Mouse (Mus musculus) cerebellum, adult 9-10 months (tissue): ENCODE results near the gene Dnase1l2.
A peak's percentile ranks its signal among the peaks of the same experiment; 100 is the strongest.

Experiments
- DNase-seq: peaks from one replicate; pipeline ENCODE4 v3.0.0; 2022

Dnase1l2 gene

DNA sequence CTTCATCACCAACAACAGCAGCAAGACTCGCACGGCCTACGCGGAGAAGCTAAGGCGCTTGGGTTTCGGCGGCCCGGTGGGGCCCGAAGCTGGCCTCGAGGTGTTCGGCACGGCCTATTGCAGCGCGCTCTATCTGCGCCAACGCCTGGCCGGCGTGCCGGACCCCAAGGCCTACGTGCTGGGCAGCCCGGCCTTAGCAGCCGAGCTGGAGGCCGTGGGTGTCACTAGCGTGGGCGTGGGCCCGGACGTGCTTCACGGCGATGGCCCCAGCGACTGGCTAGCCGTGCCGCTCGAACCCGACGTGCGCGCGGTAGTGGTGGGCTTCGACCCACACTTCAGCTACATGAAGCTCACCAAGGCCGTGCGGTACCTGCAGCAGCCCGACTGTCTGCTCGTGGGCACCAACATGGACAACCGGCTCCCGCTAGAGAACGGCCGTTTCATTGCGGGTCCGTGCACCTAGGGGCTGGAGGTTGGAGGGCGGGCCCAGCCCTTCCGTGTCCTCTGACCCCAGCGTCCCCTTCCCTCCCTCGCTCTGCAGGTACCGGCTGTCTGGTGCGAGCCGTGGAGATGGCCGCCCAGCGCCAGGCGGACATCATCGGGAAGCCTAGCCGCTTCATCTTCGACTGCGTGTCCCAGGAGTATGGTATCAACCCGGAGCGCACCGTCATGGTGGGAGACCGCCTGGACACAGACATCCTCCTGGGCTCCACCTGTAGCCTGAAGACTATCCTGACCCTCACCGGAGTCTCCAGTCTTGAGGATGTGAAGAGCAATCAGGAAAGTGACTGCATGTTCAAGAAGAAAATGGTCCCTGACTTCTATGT is 28.0 kb upstream of the Dnase1l2 start:
- DNase-seq: peak; percentile 54

DNA sequence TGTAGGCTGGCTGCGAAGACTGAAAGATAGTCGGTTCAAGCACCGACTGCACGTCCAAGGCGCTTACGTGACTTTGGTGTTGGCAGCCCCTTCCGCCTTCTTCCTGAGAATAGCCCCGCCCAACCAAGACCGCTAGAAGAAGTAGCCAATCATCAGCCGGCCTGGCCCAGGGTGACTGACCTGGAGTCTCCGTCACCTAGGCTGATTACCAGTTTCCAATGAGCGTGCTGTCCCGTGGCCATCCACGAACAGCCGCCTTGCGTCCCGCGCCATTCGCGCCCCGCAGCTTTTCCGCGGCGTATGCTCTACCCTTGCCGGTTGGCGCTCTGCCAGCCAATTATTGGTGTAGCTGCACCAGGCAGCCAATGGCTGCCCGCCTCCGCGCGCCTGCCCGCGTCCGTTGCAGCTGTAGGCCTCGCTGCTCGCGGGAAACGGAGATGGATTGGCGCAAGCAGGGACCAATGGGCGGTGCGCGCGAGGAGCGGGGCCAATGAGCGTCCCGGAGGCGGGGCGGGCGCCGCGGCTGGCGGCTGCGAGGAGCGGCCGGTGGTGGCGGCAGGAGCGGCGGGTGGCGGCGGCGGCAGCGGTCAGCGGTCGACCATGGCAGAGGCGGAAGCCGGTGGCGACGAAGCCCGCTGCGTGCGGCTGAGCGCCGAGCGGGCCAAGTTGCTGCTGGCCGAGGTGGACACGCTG is 27.2 kb upstream of the Dnase1l2 start, which contains the start of the genes E4f1 and Pgp:
E4f1 (minus strand) TSS at position 404 of the 693 bp plus-strand sequence.
Pgp (plus strand) TSS at position 483 of the 693 bp plus-strand sequence.
- peak; percentile 99 for DNase-seq

DNA sequence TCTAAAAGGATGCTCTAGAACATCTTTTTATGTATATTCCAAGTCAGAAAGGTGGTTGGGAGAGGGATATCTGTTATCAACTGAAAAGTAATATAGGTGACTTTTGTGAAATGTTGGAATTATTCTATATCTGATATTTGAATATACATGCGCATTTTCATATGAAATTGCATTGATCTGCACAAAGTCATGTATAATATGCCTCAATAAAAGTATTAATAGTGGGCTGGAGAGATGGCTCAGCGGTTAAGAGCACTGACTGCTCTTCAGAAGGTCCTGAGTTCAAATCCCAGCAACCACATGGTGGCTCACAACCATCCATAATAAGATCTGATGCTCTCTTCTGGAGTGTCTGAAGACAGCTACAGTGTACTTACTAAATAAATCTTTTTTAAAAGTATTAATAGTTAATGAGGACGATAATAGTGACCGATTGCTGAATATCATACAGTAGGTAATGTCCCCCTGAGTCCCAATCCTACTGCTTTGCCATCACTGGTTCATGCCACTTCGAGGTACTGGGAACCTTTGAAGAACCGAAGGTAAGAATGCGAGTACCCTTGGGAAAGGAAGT is 26.5 kb upstream of the Dnase1l2 start:
- no peak for DNase-seq

DNA sequence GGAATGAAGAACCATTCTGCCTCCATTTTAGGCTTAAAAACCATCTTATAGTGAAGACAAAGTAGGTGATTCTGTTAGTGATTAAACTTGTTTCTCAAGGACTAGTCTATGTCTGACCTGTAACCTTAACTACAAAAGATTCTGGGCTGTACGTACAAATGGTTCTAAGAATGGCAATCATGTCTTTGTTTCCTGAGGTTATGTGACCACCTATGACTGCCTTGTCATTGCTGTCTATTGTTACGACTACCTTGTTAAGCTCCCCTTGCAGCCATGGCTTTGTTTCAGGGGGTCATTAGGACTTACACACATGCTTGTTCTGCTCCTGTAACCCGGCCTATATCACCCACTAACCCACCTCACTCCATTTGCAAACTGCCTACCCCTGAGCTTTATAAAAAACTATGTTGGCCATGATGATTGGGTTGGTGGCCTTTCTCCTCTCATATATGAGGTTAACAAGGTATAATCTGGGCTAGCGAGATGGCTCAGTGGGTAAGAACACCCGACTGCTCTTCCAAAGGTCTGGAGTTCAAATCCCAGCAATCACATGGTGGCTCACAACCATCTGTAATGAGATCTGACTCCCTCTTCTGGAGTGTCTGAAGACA is 25.8 kb upstream of the Dnase1l2 start:
- DNase-seq: peak; percentile 63

DNA sequence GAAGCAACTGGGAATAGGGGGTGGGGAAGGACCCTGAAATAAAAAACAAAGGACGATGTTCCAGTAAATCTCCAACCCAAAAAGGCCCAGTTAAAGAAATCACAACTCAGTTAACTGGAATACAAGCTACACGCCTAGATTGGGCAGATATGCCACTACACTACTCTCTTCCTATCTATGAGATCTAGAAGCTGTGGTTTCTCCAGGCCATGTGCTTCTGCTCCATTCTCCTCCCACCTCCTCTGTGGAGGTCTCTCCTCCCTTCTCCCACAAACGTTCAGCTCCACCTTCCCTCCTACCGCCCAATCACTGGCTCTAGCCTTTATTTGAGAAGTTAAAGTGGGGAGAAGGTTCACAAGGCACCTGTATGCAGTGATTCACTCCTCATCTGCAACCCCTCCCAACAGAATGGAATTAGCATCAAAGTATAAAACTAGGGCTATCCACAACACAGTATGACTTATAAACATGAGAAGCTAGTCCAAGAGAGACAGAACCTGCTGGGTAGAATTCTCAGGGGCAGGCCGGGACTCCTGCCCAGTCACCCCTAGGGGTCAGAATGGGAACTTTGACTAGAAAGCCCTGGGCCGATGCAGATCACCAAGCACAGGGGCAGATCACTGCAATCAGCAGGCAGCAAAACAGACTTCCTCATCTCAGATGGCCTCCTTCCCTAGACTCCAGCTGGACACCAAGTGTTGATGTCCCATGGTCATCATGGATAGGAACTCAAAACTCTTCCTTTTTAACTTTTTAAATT is 20.6 kb upstream of the Dnase1l2 start:
- no peak for DNase-seq

DNA sequence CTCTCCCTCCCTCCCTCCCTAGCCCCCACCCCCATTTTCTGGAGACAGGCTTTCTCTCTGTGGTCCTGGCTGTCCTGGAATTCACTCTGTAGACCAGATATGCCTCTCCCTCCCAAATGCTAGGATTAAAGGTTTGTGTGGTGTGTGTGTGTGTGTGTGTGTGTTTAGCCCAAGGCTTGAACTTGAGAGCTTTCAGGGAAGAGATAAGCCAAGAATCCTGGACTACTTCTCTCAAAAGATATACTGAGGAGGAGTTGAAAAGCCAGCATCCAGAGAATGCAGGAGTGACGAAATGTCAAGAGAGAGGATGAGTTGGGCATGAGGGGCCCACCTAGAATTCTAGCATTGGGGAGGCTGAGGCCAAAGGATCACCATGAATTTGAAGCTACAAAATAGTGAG is 20.0 kb upstream of the Dnase1l2 start:
- DNase-seq: no peak

DNA sequence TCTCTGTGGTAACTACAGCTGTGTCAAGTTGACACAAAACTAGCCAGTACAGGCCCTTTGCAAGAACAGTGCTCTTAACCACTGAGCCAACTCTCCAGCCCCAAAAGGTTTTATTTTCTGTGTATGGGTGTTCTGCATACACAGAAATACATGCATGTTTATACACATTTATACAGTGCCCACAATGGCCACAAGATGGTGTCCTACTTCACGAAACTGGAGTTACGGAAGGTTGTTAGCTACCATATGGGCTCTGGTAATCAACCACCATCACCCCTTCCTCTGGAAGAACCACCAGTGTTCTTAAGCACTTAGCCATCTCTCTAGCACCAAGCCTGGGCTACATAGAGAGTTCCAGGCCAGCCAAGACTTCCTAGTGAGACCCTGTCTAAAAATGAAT is 18.7 kb upstream of the Dnase1l2 start:
- no peak for DNase-seq

DNA sequence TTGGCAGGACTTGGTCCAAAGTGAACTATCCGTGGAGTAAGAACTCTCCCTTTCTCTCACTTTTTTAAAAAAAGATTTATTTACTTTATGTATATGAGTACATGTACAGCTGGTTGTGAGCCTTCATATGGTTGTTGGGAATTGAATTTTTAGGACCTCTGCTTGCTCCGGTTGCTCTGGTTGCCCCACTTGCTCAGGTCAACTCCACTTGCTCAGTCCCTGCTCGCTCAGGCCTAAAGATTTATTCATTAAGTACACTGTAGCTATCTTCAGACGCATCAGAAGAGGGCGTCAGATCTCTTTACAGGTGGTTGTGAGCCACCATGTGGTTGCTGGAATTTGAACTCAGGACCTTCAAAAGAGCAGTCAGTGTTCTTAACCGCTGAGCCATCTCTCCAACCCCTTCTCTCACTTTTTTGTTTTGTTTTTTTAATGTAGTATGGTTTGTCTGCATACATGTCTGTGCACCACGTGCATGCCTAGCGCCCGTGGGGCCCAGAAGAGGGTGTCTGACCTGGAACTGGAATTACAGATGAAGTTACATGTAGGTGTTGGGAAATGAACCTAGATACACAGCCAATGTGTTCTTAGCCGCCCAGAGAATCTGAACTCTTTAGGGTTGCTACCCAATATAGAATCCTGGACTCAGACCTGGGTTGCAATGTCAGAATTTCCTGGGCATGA is 12.8 kb upstream of the Dnase1l2 start:
- peak; percentile 62 for DNase-seq

DNA sequence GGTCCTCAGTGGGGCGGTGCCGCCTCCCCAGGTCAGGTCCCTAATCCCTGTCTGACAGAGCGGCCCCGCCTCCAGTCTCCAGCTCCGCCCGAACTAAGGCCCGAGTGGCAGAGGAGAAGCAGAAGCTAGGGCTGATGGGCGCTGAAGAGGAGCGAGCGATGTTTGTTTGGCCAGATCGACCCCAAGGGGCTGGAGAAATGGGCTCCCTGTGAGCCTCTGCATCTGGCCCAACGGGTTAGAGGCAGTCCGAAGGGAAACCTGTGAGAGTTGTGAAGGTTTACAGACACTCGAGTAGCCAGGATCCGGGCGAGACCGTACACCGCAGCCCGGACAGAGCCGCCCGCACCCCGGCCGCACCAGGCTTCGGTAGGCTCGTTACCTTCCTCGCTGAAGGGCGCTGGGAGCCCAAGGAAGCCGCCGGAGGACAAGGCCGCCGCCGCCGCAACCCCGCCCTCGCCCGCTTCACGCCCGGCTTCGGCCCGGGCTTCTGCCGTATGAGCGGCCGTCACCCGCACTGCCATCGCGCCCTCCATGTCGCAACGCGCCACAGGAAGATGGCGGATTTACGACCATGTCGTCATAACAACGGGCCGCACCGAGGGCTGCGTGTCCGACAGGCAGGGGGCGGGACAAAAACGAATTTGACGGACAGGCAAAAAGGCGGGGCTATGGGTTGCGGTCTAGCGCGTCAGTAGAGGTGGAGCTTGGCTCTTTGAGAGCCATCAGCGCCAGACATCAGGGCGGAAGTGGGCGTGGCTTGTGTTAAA is 12.0 kb upstream of the Dnase1l2 start:
- DNase-seq: peak; percentile 99

DNA sequence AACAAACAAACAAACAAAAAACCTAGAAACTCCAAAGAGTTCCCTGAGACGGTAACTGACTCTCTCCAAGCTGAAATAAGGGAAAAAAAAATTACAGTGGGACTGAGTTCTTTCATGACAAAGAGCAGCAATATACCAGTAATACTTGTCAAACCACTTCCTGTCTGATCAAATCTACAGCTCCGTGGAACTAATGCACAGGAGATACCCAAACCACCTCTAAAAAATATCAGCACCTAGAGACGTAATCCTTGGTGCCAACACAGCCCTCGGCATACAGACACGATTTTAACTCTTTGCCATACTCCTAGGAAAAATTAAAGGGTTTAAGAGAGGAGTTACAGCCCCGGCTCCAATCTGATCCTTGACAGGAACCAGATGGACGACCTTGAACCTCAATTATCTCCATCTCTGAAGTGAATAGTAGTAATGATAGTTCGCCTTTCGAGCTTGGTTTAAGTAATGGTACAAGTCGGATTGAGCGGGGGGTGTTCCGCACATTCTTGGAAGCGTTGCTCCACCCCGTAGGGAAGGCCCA is 11.4 kb upstream of the Dnase1l2 start:
- no peak for DNase-seq

DNA sequence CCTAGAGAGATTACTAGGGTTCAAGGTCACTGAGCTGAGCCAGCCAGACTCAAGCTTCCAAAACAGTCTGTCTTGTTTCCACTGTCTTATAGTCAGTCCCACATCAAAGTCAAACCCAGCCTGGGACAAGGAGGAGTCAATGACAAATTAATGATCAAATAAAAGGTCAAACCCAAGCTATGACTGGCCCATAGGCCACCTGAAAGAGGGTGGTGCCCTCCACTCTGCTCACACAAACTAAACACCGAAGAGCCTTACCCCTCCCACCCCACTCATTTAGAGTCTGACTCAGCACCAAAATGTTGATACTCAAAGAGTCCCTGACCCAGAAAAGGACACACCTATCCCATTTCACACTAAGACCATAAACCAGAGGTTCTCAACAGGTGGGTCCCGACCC is 10.5 kb upstream of the Dnase1l2 start:
- no peak for DNase-seq

DNA sequence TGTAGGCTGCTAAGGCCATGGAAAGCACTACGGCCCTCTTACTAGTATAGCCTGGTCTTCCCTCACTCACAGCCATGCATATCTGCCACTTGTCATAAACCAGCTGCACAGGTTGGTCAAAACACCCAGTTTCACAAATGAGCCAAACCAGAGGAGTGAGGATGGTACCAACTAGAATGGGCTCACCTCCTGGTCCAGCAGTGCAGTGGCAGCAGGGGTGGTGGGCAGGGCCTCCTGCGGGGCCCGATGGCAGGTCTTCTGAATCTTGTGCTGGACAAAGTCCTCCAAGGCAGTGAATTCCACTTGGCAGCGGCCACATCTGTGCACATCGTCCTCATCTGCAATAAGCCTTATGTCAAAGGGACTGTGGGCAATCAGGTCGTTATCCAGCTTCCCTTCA is 8.3 kb upstream of the Dnase1l2 start:
- no peak for DNase-seq

DNA sequence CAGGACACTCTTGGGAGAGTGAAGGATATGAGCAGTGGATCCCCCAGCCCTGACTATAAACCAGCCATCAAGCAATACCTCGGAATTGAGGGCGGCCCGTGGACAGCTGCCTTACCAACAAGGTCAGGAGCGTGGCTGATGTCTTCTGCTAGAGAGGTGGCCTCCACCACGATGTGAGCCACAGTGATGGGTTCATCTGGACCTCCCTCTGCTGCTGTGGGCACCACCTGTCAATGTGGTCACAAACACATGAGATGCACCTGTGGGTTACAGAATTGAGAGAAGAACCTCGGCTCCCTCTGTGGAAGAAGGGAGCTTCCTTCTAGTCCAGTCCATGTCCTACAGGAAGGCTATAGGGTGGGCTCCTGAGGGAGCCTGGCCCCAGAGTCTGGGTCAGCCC is 6.6 kb upstream of the Dnase1l2 start:
- no peak for DNase-seq

DNA sequence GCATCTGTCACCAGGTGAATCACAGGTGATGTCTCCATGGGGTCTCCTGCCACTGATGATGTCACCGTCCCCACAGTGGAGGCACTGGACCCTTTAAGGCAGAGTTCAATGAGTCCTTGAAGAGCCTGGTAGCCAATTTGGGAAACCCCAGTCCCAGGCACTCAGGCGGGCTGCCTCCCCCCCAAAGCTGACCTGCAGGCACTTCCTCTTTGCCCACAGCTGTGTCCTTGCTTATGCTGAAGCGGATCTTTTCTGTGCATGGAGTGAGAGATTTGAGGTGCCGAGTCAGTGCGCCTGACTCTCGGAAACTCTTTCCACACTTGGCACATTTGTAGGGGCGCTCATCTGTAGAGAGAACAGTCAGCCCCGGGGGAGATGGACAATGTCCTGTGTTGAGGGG is 3.7 kb upstream of the Dnase1l2 start:
- DNase-seq: no peak

DNA sequence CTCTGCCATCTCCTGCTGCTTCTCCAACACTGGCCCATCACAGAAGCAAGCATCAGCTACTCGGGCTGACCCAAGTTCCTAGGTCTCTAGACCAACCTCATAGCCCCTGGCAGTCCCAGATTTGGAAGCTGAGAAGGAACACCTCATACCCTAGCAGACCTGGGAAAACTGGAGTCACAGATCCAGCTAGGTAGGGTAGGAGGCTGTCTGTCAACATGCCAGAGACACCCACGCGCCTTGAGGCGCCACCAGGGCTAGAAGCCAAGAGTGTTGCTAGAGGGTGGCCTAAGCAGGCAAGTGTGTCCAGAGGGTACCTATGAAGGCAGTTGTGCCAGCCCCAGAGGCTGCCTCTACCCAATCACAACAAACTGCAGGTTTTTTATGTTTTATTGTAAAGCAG is 504 bp upstream of the Dnase1l2 start:
- peak; percentile 85 for DNase-seq

DNA sequence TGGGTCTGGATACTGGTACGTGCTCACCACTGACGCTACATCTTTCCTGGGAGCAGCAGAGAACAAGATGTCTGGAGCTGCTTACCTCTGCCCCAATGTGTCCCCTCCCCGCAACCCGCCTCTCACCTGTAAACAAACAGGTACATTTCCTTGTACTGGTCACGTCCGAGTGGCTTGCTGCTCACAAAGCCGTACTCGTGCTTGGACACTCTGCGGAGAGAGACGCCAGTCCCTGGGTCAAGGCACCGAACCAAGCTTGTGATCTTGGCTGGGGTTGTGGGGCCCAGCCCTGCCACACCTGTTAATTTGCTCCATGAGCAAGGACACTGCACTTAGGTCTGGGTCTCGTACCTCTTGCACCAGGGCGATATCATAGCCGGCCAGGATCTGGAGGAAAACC is 798 bp downstream of the Dnase1l2 start:
- DNase-seq: no peak

DNA sequence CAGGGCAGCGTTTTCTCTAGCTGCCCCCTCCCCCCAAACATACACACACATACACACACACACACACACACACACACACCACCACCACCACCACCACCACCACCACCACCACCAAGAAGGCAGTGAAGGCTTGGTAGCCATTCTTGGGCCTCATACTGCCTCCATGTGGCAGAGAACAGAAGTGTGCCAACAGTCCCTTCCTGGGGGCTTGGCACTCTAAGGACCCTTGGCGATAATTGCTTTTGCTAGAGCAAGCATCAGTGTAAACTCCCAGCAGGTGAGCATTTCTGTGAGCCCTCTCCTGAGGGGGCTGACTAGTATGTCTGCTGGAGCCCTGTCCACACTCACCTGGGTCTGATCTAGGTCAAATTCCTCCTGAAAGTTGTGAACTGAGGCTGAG is 1.8 kb downstream of the Dnase1l2 start:
- DNase-seq: no peak

DNA sequence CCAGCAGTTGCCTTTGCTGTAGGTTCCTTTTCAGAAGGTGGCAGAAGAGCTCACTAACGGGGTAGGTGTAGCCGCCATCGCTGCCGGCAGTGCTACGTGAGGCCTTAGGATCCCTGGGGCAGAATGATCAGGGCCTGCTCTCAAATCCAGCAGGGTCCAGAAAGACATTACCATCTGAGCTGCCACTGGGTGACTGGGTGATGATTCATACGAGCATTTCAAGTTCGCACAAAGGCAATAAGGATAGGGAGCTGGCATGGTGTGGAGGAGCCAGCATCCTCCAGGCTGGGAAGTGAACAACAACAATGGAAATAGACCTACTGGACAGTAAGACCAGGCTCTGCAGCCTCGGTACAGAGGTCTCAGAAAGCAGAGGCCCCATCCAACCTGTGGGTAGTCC is 2.5 kb downstream of the Dnase1l2 start:
- DNase-seq: no peak

DNA sequence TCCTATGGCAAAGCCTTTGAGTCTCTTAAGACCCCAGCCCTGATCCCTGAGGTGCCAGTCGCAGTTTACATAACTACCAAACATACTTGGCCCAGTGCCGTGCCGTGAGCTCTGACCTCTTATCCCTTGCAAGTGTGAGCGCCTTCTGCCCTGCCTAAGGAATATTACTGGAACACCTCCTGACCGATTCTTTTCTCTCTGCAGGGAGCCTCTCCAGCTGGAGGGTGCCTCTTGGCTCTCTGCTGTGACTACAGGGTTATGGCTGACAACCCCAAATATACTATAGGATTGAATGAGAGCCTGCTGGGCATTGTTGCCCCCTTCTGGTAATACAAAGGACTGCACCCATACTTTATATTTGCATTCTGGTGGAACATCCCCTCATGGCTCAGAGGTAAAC is 5.9 kb downstream of the Dnase1l2 start:
- peak; percentile 84 for DNase-seq

DNA sequence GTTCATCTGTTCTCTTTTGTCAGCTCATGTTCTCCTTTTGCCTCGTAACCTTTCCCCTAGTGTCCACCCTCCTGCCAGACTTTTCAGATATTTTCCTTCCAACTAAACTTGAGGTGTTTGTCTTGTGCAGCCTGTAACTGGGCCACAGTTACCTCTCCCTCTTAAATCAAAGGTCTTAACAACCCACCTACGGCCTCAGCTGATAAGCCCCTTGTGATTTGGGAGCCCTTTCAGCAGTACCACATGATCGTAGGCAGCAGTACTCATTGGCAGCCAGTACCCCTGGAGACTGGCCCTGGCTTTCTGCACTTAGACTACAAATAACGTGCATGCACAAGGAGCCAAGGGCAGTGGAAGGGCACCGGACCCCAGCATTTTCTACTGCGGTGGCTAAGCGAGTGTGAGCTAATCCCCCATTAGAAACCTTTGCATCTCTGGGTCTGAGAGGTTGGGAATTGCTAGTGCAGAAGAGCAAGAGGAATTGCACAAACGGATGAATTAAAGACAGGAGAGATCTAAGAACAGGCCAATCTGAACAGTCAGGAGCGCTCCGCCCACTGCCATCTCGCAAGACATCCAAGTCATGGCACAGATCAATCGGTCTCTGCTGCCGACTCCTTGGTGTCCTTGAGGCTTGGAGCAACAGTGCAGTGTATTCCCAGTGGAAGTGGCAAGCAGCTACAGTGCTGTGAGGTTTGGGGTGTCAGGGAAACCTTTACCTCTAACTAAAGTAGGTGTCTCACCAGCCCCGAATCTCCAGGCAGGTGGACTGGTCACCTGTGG is 13.5 kb downstream of the Dnase1l2 start:
- DNase-seq: no peak
